Mouse (Mus musculus) neural tube, embryonic 14.5 days (tissue): ENCODE data around the gene Ticam1. TPM values are rescaled to one million over a fixed set of nuclear protein-coding genes. Genes with fewer than 3 reads are reported as not detected.

ENCODE experiments used
- ATAC-seq: fragments of 200-750 bp; cut with Nextera tagmentation; 2 replicates; pipeline ENCODE4 v1.8.0; 2017; ENCODE audit warnings: low read depth, mild to moderate bottlenecking, moderate TSS enrichment, moderate library complexity
- H3K27ac ChIP-seq: fragments of 300-500 bp; sonication (generic); 2 replicates; pipeline ENCODE4 v1.5.1; 2014; ENCODE audit warnings: low read depth, mild to moderate bottlenecking, control low read depth, low read length, moderate library complexity, mixed read lengths
- H3K27me3 ChIP-seq: fragments of 300-500 bp; sonication (generic); 2 replicates; pipeline ENCODE4 v1.6.1; 2014; ENCODE audit warnings: low read length; ENCODE audit not compliant: control insufficient read depth, insufficient read depth
- H3K36me3 ChIP-seq: fragments of 300-500 bp; sonication (generic); 2 replicates; pipeline ENCODE4 v1.6.1; 2014; ENCODE audit warnings: low read length, mixed read lengths; ENCODE audit not compliant: control insufficient read depth, insufficient read depth
- H3K4me1 ChIP-seq: fragments of 300-500 bp; sonication (generic); 2 replicates; pipeline ENCODE4 v1.6.1; 2014; ENCODE audit warnings: low read length; ENCODE audit not compliant: control insufficient read depth, insufficient read depth
- H3K4me2 ChIP-seq: fragments of 300-500 bp; sonication (generic); 2 replicates; pipeline ENCODE4 v1.6.1; 2014; ENCODE audit warnings: mild to moderate bottlenecking, low read depth, low read length, control low read depth
- H3K4me3 ChIP-seq: fragments of 300-500 bp; sonication (generic); 2 replicates; pipeline ENCODE4 v1.5.1; 2014; ENCODE audit warnings: low read depth, low read length, control low read depth, mixed read lengths
- H3K9ac ChIP-seq: fragments of 300-500 bp; sonication (generic); replicated peaks from 2 replicates; pipeline ENCODE4 v1.6.1; 2014; ENCODE audit warnings: low read depth, mild to moderate bottlenecking, control low read depth, low read length, mixed read lengths
- H3K9me3 ChIP-seq: fragments of 300-500 bp; sonication (generic); 2 replicates; pipeline ENCODE4 v1.6.1; 2016; ENCODE audit warnings: low read length; ENCODE audit not compliant: control insufficient read depth
- WGBS: fragments of 180-500 bp; shearing (Covaris S2); extraction: QIAGEN DNeasy Blood & Tissue Kit; methylation state at CpG from one replicate; pipeline ENCODE4 v1.1.7; 2014; 5-methylcytosine and 5-hydroxymethylcytosine counted together
- microRNA counts: library from miRNA; unstranded; fragments of <30 nt; microRNA quantifications from one replicate; lab custom pipeline; 2016
- microRNA-seq: library from miRNA; unstranded; fragments of <30 nt; microRNA quantifications from one replicate; pipeline ENCODE4, GENCODE M21; 2016
- polyA plus RNA-seq: library from polyadenylated mRNA; unstranded; fragments of >200 nt; fragmentation: Nextera tagmentation; extraction: Ambion mirVana; gene quantifications from 2 replicates; pipeline ENCODE4 v1.2.1, GENCODE M21; 2014

Ticam1 gene
- polyA plus RNA-seq, 1 experiment from 2014 or later: 0.92 TPM

DNA sequence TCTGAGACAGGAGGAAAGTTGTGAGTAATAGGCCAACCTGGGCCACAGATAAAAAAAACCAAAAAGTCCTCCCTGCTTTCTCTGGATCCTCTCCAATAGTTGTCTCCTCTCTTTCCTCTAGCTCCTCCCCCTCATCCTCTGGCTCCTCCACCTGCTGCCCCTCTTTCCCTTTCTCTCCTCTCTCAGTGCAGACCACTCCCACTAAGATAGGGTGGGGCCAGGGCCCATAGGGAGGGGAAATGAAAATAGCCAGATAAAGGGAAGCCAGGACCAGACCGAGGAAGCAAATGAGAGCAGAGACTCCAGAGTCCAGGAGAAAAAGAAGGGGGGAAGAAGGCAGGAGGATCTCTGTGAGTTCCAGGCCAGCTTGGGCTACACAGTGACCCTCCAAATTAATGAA lies 51.7 kb downstream of the Ticam1 start:
- Histone ChIP-seq H3K4me3 (no peak overlapping the region), H3K4me1 (no peaks in the 10 kb centered on the region), H3K27ac (no peak overlapping the region), H3K36me3 (no peaks in the 10 kb centered on the region), H3K9ac (no peak overlapping the region), H3K4me2 (no peak overlapping the region), H3K9me3 (no peaks in the 10 kb centered on the region), H3K27me3 (no peaks in the 10 kb centered on the region)
- WGBS: 43% methylated on average over 1 of the region's 1 CpGs
- no peak for ATAC-seq

DNA sequence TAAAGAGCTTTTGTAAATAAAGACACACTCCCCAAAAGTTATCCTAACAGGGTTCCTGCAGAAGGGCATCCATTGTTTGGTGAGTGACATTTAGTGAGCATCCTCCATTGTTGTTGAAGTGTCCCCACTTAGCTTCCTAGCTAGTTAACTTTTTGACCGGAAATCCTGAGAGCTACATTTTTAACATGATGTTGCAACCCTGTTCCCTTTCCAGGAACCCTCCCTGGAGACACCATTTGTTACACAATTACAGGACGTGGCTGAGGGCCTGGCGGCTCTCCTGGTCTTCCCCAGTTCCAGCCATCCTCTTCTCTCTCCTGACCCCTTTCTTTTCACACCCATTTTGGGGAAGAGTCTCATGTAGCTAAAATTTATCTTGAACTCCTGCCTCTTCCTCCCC lies 56.8 kb downstream of the Ticam1 start:
- H3K27me3 ChIP-seq: no peaks in the 10 kb centered on the region
- no peak overlapping the region; the same call in 1 of the 2 replicates for H3K4me2 ChIP-seq
- H3K36me3 ChIP-seq: no peaks in the 10 kb centered on the region
- no peak overlapping the region for H3K4me3 ChIP-seq
- H3K27ac ChIP-seq: no peak overlapping the region
- no peaks in the 10 kb centered on the region for H3K9me3 ChIP-seq
- H3K9ac ChIP-seq: no peak overlapping the region
- 61% methylated on average over 3 of the region's 3 CpGs for WGBS
- peaks cover 19% of the 10 kb centered on the region for H3K4me1 ChIP-seq
- ATAC-seq: no peak

MicroRNA genes within 50 kb of the gene (microRNA counts, 519-probe panel; counts per million panel counts)
- 2,976 counts per million, percentile 19 among the panel's probes with 10 or more counts for microRNA mmu-miR-7b (lab: Ali Mortazavi, UCI)

Small RNA genes within 50 kb of the gene (microRNA-seq; reads per million reads assigned to microRNA genes)
- 437 reads per million, percentile 67 among the genes with 10 or more reads in this experiment for gene Mir7b

Other genes starting within 250 kb of the Ticam1 start
- 87.5 and 94.9 TPM in 2 replicates for gene Sh3gl1, start 240.2 kb downstream of the Ticam1 start, polyA plus RNA-seq
- 2.3 and 3.2 TPM in 2 replicates for gene Chaf1a, start 236.3 kb downstream of the Ticam1 start, polyA plus RNA-seq
- 69.9 and 80.9 TPM in 2 replicates for gene Ubxn6, start 201.8 kb downstream of the Ticam1 start, polyA plus RNA-seq
- gene Hdgfl2, start 197.2 kb downstream of the Ticam1 start, polyA plus RNA-seq: 96.8 and 102 TPM in 2 replicates
- 0.19 and 0.28 TPM in 2 replicates for gene Plin4, start 167.0 kb downstream of the Ticam1 start, polyA plus RNA-seq
- 0.95 and 1.9 TPM in 2 replicates for gene Plin5, start 159.2 kb downstream of the Ticam1 start, polyA plus RNA-seq
- 0.24 TPM in 2 replicates for gene Lrg1, start 154.8 kb downstream of the Ticam1 start, polyA plus RNA-seq
- gene Sema6b, start 136.4 kb downstream of the Ticam1 start, polyA plus RNA-seq: 11.8 and 13.8 TPM in 2 replicates
- 9.2 and 9.9 TPM in 2 replicates for gene Tnfaip8l1, start 114.3 kb downstream of the Ticam1 start, polyA plus RNA-seq
- gene Mydgf, start 92.9 kb downstream of the Ticam1 start, polyA plus RNA-seq: 68.6 and 69.7 TPM in 2 replicates
- gene Dpp9, start 57.9 kb downstream of the Ticam1 start, polyA plus RNA-seq: 21.0 and 26.9 TPM in 2 replicates
- gene Fem1a, start 20.0 kb downstream of the Ticam1 start, polyA plus RNA-seq: 20.4 and 23.5 TPM in 2 replicates
- gene Plin3, start 16.1 kb upstream of the Ticam1 start, polyA plus RNA-seq: 6.9 and 13.2 TPM in 2 replicates
- not detected in 2 replicates for gene Arrdc5, start 23.5 kb upstream of the Ticam1 start, polyA plus RNA-seq
- gene Uhrf1, start 26.5 kb upstream of the Ticam1 start, polyA plus RNA-seq: 5.7 and 9.4 TPM in 2 replicates
- 58.6 and 66.1 TPM in 2 replicates for gene Kdm4b, start 49.3 kb upstream of the Ticam1 start, polyA plus RNA-seq
- 255 and 266 TPM in 2 replicates for gene Ptprs, start 199.7 kb upstream of the Ticam1 start, polyA plus RNA-seq
- gene Znrf4, start 235.6 kb upstream of the Ticam1 start, polyA plus RNA-seq: not detected in 2 replicates